Mouse (Mus musculus) hindbrain, embryonic 14.5 days (tissue): ENCODE measurements around the gene Cxcl10. TPM values are rescaled to one million over a fixed set of nuclear protein-coding genes. Genes with fewer than 3 reads are reported as not detected.

Source experiments
- ATAC-seq: fragments of 200-750 bp; cut with Nextera tagmentation; 2 replicates; pipeline ENCODE4 v1.8.0; 2017; ENCODE audit warnings: moderate number of reproducible peaks, mild to moderate bottlenecking, moderate TSS enrichment, moderate library complexity; ENCODE audit not compliant: low FRiP score
- DNase-seq: peaks from one replicate; pipeline ENCODE4 v3.0.0-alpha.2; 2015; ENCODE audit warnings: low spot score
- H3K27ac ChIP-seq: fragments of 300-500 bp; sonication (generic); 2 replicates; pipeline ENCODE4 v1.5.1; 2014; ENCODE audit warnings: mild to moderate bottlenecking, moderate library complexity
- H3K27me3 ChIP-seq: fragments of 300-500 bp; sonication (generic); 2 replicates; pipeline ENCODE4 v1.6.1; 2014; ENCODE audit warnings: mild to moderate bottlenecking, low read length, mixed read lengths; ENCODE audit not compliant: control insufficient read depth, insufficient read depth
- H3K36me3 ChIP-seq: fragments of 300-500 bp; sonication (generic); replicated peaks from 2 replicates; pipeline ENCODE4 v1.6.1; 2014; ENCODE audit not compliant: control insufficient read depth, insufficient read depth
- H3K4me1 ChIP-seq: fragments of 300-500 bp; sonication (generic); replicated peaks from 2 replicates; pipeline ENCODE4 v1.6.1; 2014; ENCODE audit warnings: antibody characterized with exemption, low read length, mixed read lengths; ENCODE audit not compliant: control insufficient read depth, insufficient read depth
- H3K4me2 ChIP-seq: fragments of 300-500 bp; sonication (generic); replicated peaks from 2 replicates; pipeline ENCODE4 v1.6.1; 2014; ENCODE audit warnings: mild to moderate bottlenecking, moderate library complexity
- H3K4me3 ChIP-seq: fragments of 300-500 bp; sonication (generic); replicated peaks from 2 replicates; pipeline ENCODE4 v1.5.1; 2014; ENCODE audit warnings: mild to moderate bottlenecking, low read length
- H3K9ac ChIP-seq: fragments of 300-500 bp; sonication (generic); 2 replicates; pipeline ENCODE4 v1.6.1; 2014
- H3K9me3 ChIP-seq: fragments of 300-500 bp; sonication (generic); 2 replicates; pipeline ENCODE4 v1.6.1; 2016; ENCODE audit warnings: low read length; ENCODE audit not compliant: control insufficient read depth
- WGBS: fragments of 180-500 bp; shearing (Covaris S2); extraction: QIAGEN DNeasy Blood & Tissue Kit; methylation state at CpG from one replicate; pipeline ENCODE4 v1.1.7; 2014; 5-methylcytosine and 5-hydroxymethylcytosine counted together
- polyA plus RNA-seq: library from polyadenylated mRNA; unstranded; fragments of >200 nt; fragmentation: Nextera tagmentation; extraction: Ambion mirVana; gene quantifications from 2 replicates; pipeline ENCODE4 v1.2.1, GENCODE M21; 2014

The Cxcl10 gene
- polyA plus RNA-seq: 0.24 TPM in 1 of 2 replicates, not detected in the other

DNA sequence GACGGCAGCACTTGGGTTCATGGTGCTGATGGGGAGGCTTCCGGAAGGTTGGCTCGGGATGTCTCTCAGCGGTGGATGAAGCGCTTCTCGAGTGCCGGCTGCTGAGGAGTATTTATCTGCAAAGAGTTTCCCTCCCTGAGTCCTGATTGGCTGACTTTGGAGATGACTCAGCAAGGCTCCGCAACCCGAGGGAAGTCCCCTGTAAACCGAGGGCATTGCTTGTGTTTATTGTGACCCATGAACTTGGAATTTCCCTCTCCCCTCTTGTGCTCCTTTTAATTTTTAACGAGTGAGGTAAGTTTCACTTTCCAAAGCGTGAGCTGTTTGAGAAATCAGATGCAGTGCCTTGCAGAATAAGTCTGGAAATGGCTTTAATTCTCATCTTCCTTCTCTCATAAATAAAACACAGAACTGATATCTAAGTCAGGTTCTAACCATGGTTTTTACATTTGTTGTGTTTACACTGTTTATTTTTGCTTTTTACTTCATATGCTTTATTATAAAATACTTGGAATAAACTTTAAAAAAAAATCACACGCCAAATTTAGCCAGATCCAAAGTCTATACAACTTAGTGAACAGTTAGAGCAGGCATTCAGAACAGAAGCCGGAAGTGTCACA is at the start of gene Cxcl10:
Cxcl10 (minus strand) TSS at position 96 of the 620 bp plus-strand sequence.
- Histone ChIP-seq H3K27me3 (no peaks in the 10 kb centered on the region), H3K9me3 (no peaks in the 10 kb centered on the region), H3K9ac (no peak within 1 kb of the TSS), H3K4me1 (no peaks in the 10 kb centered on the region), H3K27ac (no peak within 1 kb of the TSS), H3K4me3 (no peak within 1 kb of the TSS; the same call in 1 of the 2 replicates), H3K4me2 (peak within 1 kb of the TSS; percentile 46), H3K36me3 (no peaks in the 10 kb centered on the region)
- 26% methylated on average over 14 of the region's 14 CpGs for WGBS
- DNase-seq: no peak
- ATAC-seq: peak; percentile 59; the same call in 1 of the 2 replicates

DNA sequence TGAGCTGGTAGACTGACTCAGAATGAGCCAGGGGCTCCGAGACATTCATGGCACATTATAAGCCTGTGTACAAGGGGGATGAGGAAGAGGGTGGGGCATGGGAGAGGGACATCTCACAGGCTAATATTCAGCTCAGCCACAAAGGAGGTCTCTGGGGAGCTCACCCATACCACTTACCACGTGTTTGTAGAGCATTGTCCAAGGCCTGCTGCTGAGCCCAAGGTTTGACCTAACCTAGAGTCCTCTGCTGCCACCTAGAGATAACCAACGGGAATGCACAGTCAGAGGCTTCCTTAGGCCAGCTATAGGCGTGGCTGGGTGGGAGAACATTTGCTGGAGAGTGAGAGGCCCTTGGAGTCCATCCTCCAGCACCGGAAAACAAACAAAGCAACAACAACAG is 49.5 kb upstream of the Cxcl10 start:
- ATAC-seq: peak; percentile 76; the same call in 1 of the 2 replicates

DNA sequence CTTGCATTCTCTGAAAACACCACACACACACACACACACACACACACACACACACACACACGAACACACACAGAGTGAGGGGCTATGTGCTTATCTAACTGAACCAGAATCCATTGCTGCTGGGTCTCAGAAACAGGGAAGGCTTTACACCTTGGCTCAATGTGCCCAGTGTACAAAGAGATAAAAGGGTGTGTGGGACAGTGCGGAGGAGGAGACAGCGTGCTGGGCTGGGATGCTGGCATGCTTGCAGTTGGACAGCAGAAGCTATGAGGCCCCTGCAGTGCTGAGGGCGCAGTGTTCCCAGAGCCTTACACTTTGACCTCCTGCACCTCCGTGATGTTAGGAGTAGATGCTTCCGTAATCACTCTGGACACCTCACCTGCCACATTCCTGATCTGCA is 47.8 kb upstream of the Cxcl10 start:
- Histone ChIP-seq H3K27me3 (peaks cover 18% of the 10 kb centered on the region), H3K27ac (no peak overlapping the region), H3K4me1 (no peaks in the 10 kb centered on the region), H3K9ac (no peak overlapping the region; the same call in 1 of the 2 replicates), H3K36me3 (no peaks in the 10 kb centered on the region), H3K9me3 (no peaks in the 10 kb centered on the region), H3K4me2 (no peak overlapping the region), H3K4me3 (no peak overlapping the region)
- no peak for ATAC-seq
- no peak for DNase-seq
- WGBS: 86% methylated on average over 6 of the region's 6 CpGs

More for the DNA sequence above, 49.5 kb upstream of the Cxcl10 start:
- Histone ChIP-seq H3K4me3 (no peak overlapping the region), H3K36me3 (no peaks in the 10 kb centered on the region), H3K27me3 (peaks cover 7% of the 10 kb centered on the region; the same call in 1 of the 2 replicates), H3K4me2 (no peak overlapping the region), H3K4me1 (no peaks in the 10 kb centered on the region), H3K9me3 (no peaks in the 10 kb centered on the region), H3K27ac (no peak overlapping the region), H3K9ac (no peak overlapping the region)
- peak; percentile 75 for DNase-seq
- 26% methylated on average over 5 of the region's 5 CpGs for WGBS

DNA sequence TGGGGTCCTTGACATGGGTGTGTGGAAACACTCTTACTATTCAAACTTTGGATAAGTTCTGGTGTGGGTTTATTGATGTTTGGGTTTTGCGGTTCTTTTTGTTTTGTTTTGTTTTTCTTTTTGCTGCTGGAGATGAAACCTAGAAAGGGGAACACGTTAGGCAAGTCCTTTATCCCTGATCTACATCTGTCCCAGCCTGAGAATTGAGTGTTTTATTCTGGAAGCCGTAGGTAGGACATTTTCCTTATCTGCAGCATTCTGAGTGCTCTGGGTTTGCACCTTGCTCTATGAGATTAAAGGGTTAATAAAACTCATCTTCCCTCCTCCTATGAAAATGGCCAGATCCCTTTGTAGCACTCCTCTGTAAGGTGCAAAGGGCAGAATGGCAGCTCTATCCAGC is 47.1 kb upstream of the Cxcl10 start:
- DNase-seq: no peak
- H3K4me1 ChIP-seq: no peaks in the 10 kb centered on the region
- H3K9me3 ChIP-seq: no peaks in the 10 kb centered on the region
- no peak for ATAC-seq
- no peak overlapping the region for H3K9ac ChIP-seq
- no peak overlapping the region for H3K27ac ChIP-seq
- WGBS: 88% methylated on average over 3 of the region's 3 CpGs
- H3K4me2 ChIP-seq: no peak overlapping the region
- no peaks in the 10 kb centered on the region for H3K36me3 ChIP-seq
- H3K4me3 ChIP-seq: no peak overlapping the region
- H3K27me3 ChIP-seq: peaks cover 20% of the 10 kb centered on the region

DNA sequence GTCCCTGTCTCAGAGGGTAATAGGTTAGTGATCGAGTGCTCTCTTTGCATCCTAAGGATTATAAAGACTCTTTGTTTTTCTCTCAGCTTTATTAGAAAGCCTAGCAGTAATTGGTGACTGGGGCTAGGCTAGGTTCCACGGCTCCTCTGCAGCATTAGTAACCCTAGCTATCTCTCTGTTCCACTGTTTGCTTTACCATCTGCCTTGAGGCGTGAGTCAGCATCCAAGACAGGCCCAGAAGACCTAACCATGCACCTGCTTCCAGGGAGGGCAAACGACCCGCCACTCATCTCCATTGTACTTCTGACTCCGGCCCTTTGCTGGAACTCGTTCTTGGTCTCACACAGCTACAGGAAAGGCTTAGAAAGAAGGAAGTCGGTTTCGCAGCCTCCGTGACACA is 45.2 kb upstream of the Cxcl10 start:
- H3K27me3 ChIP-seq: peaks cover 20% of the 10 kb centered on the region
- no peak overlapping the region for H3K4me3 ChIP-seq
- H3K27ac ChIP-seq: no peak overlapping the region
- ATAC-seq (no peak), DNase-seq (no peak)
- H3K9me3 ChIP-seq: no peaks in the 10 kb centered on the region
- 64% methylated on average over 10 of the region's 10 CpGs for WGBS
- H3K4me2 ChIP-seq: no peak overlapping the region
- H3K4me1 ChIP-seq: no peaks in the 10 kb centered on the region
- no peak overlapping the region for H3K9ac ChIP-seq
- H3K36me3 ChIP-seq: no peaks in the 10 kb centered on the region

DNA sequence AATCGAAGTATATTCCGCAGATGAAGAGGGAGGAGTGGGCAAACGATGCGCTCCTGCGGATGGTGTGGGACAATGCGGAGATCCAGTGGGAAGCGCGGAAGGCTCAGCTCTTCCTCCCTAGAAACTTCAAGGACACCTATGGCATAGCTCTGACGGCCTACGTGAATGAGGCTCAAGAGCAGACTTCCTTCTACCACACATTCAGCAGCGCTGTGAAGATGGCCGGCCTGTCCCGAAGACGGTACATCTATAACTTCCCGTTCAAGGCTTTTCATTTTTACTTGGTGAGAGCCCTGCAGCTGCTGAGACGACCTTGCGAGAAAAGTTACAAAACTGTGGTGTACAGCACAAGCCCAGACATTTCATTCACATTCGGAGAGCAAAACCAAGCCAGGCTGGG is 43.9 kb upstream of the Cxcl10 start:
- Histone ChIP-seq H3K4me2 (peak overlapping the region; percentile 38), H3K36me3 (no peaks in the 10 kb centered on the region), H3K27me3 (peaks cover 20% of the 10 kb centered on the region), H3K4me1 (no peaks in the 10 kb centered on the region), H3K9me3 (no peaks in the 10 kb centered on the region), H3K4me3 (peak overlapping the region; percentile 18), H3K9ac (no peak overlapping the region), H3K27ac (no peak overlapping the region)
- no peak for DNase-seq
- 52% methylated on average over 18 of the region's 18 CpGs for WGBS
- no peak for ATAC-seq

DNA sequence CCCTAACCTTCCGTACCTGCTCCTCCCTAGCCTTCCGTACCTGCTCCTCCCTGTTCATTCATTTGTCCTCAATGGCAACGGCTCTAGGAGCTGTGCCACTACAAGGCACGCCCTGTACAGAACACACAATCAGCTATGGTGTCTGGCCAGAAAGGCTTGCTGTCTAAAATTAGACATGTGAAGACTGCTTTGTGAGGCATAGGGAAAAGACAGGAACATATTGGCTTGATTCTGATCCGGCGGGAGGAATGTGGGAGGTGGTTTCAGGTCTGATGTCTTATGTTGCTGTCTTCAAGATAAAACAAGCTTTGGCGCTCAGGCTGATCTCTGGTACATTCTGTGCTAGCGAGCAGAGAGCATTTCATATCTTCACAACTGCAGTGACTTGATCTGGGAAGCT is 41.9 kb upstream of the Cxcl10 start:
- H3K27ac ChIP-seq: no peak overlapping the region
- ATAC-seq (no peak), DNase-seq (no peak)
- no peaks in the 10 kb centered on the region for H3K36me3 ChIP-seq
- no peak overlapping the region for H3K9ac ChIP-seq
- no peaks in the 10 kb centered on the region for H3K4me1 ChIP-seq
- peaks cover 20% of the 10 kb centered on the region for H3K27me3 ChIP-seq
- H3K4me3 ChIP-seq: no peak overlapping the region
- no peak overlapping the region for H3K4me2 ChIP-seq
- H3K9me3 ChIP-seq: no peaks in the 10 kb centered on the region
- WGBS: 80% methylated on average over 8 of the region's 8 CpGs

DNA sequence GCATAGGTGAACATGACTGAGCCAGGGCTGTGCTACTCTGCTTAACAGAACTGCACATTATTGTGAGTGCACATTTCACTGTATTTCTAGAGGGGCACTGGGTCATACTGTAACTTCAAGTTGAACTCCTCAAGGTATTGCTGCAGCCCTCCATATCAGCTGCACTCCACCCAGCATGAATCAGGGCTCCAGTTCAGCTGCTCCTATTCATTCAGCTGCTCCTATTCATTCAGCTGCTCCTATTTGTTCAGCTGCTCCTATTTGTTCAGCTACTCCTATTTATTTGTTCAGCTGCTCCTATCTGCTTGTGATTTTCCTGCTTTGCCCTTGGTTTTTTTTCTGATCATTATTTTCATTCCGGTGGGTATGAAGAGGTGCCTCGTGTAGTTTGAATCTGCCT is 41.3 kb upstream of the Cxcl10 start:
- 76% methylated on average over 2 of the region's 2 CpGs for WGBS
- H3K9me3 ChIP-seq: no peaks in the 10 kb centered on the region

DNA sequence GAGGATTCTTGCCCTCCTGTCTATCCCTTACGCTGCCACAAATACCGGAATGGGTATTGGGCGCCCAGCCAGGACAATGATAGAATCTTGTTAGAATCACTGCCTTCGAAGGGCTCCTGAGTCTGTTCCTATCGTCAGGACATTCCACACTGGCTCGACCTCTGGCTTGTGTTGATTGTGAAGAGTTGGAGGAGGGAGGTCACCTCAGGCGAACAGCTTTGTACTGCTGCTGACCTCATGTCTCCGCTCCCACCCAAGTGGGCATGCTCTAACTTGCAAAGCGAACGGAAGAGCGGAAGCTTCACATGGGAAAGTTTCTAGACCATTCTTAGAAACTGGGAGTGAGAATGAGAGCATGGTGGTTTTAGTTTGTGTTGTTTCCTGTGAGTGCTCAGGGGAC is 38.7 kb upstream of the Cxcl10 start:
- DNase-seq (no peak), ATAC-seq (no peak)
- no peak overlapping the region for H3K27ac ChIP-seq
- no peaks in the 10 kb centered on the region for H3K9me3 ChIP-seq
- H3K27me3 ChIP-seq: peaks cover 11% of the 10 kb centered on the region
- H3K4me2 ChIP-seq: no peak overlapping the region
- no peaks in the 10 kb centered on the region for H3K36me3 ChIP-seq
- 70% methylated on average over 11 of the region's 11 CpGs for WGBS
- no peak overlapping the region for H3K9ac ChIP-seq
- H3K4me3 ChIP-seq: no peak overlapping the region
- 0 out of 2 replicates have a peak, but pooled peaks cover 3% of the 10 kb centered on the region for H3K4me1 ChIP-seq

More for the DNA sequence above, 41.3 kb upstream of the Cxcl10 start:
- ATAC-seq (no peak), DNase-seq (no peak)
- no peak overlapping the region for H3K9ac ChIP-seq
- no peaks in the 10 kb centered on the region for H3K36me3 ChIP-seq
- H3K27me3 ChIP-seq: peaks cover 20% of the 10 kb centered on the region
- no peaks in the 10 kb centered on the region for H3K4me1 ChIP-seq
- H3K27ac ChIP-seq: no peak overlapping the region
- H3K4me2 ChIP-seq: no peak overlapping the region
- H3K4me3 ChIP-seq: no peak overlapping the region
